Mouse (Mus musculus) forebrain, postnatal 0 days (tissue): ENCODE data around the gene Smim13. TPM values are rescaled to one million over a fixed set of nuclear protein-coding genes. Genes with fewer than 3 reads are reported as not detected.

ENCODE experiments used
- ATAC-seq: fragments of 200-750 bp; cut with Nextera tagmentation; 2 replicates; pipeline ENCODE4 v1.8.0; 2017; ENCODE audit warnings: mild to moderate bottlenecking, moderate library complexity
- DNase-seq: peaks from one replicate; pipeline ENCODE4 v3.0.0-alpha.2; 2015
- H3K27ac ChIP-seq: fragments of 300-500 bp; sonication (generic); 2 replicates; pipeline ENCODE4 v1.5.1; 2014; ENCODE audit warnings: low read depth, mild to moderate bottlenecking, antibody characterized with exemption, low read length, moderate library complexity, mixed read lengths
- H3K27me3 ChIP-seq: fragments of 300-500 bp; sonication (generic); 2 replicates; pipeline ENCODE4 v1.6.1; 2014; ENCODE audit warnings: mild to moderate bottlenecking, low read length, mixed read lengths; ENCODE audit not compliant: insufficient read depth
- H3K36me3 ChIP-seq: fragments of 300-500 bp; sonication (generic); 2 replicates; pipeline ENCODE4 v1.6.1; 2014; ENCODE audit warnings: mild to moderate bottlenecking, moderate library complexity; ENCODE audit not compliant: insufficient read depth
- H3K4me1 ChIP-seq: fragments of 300-500 bp; sonication (generic); 2 replicates; pipeline ENCODE4 v1.6.1; 2014; ENCODE audit warnings: antibody characterized with exemption; ENCODE audit not compliant: insufficient read depth
- H3K4me2 ChIP-seq: fragments of 300-500 bp; sonication (generic); 2 replicates; pipeline ENCODE4 v1.6.1; 2014; ENCODE audit warnings: low read depth, mild to moderate bottlenecking, moderate library complexity
- H3K4me3 ChIP-seq: fragments of 300-500 bp; sonication (generic); 2 replicates; pipeline ENCODE4 v1.5.1; 2014; ENCODE audit warnings: low read depth, low read length, mixed read lengths
- H3K9ac ChIP-seq: fragments of 300-500 bp; sonication (generic); 2 replicates; pipeline ENCODE4 v1.6.1; 2014; ENCODE audit warnings: mild to moderate bottlenecking
- H3K9me3 ChIP-seq: fragments of 300-500 bp; sonication (generic); 2 replicates; pipeline ENCODE4 v1.6.1; 2016; ENCODE audit warnings: low read length
- CTCF ChIP-seq: sonication (generic); IDR thresholded peaks from 2 replicates; pipeline ENCODE4 v1.5.1; 2016; ENCODE audit warnings: antibody characterized with exemption, control low read depth, low read depth
- WGBS: fragments of 180-500 bp; shearing (Covaris S2); extraction: QIAGEN DNeasy Blood & Tissue Kit; methylation state at CpG from one replicate; pipeline ENCODE4 v1.1.7; 2014; 5-methylcytosine and 5-hydroxymethylcytosine counted together
- polyA plus RNA-seq: library from polyadenylated mRNA; unstranded; fragments of >200 nt; fragmentation: Nextera tagmentation; extraction: Ambion mirVana; gene quantifications from 2 replicates; pipeline ENCODE4 v1.2.1, GENCODE M21; 2015
- total RNA-seq: library from RNA; depleted of rRNA; stranded (reverse); fragments of >200 nt; gene quantifications from 2 replicates; pipeline ENCODE4 v1.2.3, GENCODE M21; 2014

Gene Smim13
- total and polyA plus RNA-seq, 2 experiments from 2014 or later, result 28.1 to 58.1 TPM

GRCm38 (mm10) chr13:41285448-41285847 lies 35.8 kb downstream of the Smim13 start:
- 83% methylated on average over 4 of the region's 4 CpGs for WGBS
- H3K27ac ChIP-seq, result no peak overlapping the region
- no peak overlapping the region for H3K4me2 ChIP-seq
- no peak overlapping the region for H3K9ac ChIP-seq
- DNase-seq (no peak), ATAC-seq (no peak)
- H3K36me3 ChIP-seq, result no peaks in the 10 kb centered on the region
- TF ChIP-seq CTCF, result no peak
- H3K27me3 ChIP-seq, result no peaks in the 10 kb centered on the region
- H3K9me3 ChIP-seq, result no peaks in the 10 kb centered on the region
- no peaks in the 10 kb centered on the region for H3K4me1 ChIP-seq
- H3K4me3 ChIP-seq, result no peak overlapping the region

GRCm38 (mm10) chr13:41286285-41286684 lies 36.6 kb downstream of the Smim13 start:
- DNase-seq, result no peak

GRCm38 (mm10) chr13:41291466-41291974 lies 41.9 kb downstream of the Smim13 start:
- H3K9me3 ChIP-seq, result no peaks in the 10 kb centered on the region
- H3K27me3 ChIP-seq, result no peaks in the 10 kb centered on the region
- TF ChIP-seq CTCF, result no peak
- ATAC-seq (no peak), DNase-seq (no peak)
- H3K9ac ChIP-seq, result no peak overlapping the region
- no peak overlapping the region for H3K4me3 ChIP-seq
- H3K4me2 ChIP-seq, result no peak overlapping the region
- 83% methylated on average over 4 of the region's 4 CpGs for WGBS
- H3K36me3 ChIP-seq, result no peaks in the 10 kb centered on the region
- no peak overlapping the region for H3K27ac ChIP-seq
- H3K4me1 ChIP-seq, result no peaks in the 10 kb centered on the region

More at GRCm38 (mm10) chr13:41286285-41286684, 36.6 kb downstream of the Smim13 start:
- no peak for TF ChIP-seq CTCF
- ATAC-seq, result no peak
- Histone ChIP-seq H3K36me3 (no peaks in the 10 kb centered on the region), H3K27ac (no peak overlapping the region), H3K4me3 (no peak overlapping the region), H3K9me3 (no peaks in the 10 kb centered on the region), H3K9ac (no peak overlapping the region), H3K4me2 (no peak overlapping the region), H3K4me1 (no peaks in the 10 kb centered on the region), H3K27me3 (no peaks in the 10 kb centered on the region)
- WGBS, result 54% methylated on average over 3 of the region's 3 CpGs

GRCm38 (mm10) chr13:41293595-41293994 lies 44.0 kb downstream of the Smim13 start:
- WGBS, result 56% methylated on average over 5 of the region's 5 CpGs
- H3K4me2 ChIP-seq, result no peak overlapping the region
- H3K36me3 ChIP-seq, result no peaks in the 10 kb centered on the region
- DNase-seq (no peak), ATAC-seq (no peak)
- no peaks in the 10 kb centered on the region for H3K4me1 ChIP-seq
- no peak overlapping the region for H3K9ac ChIP-seq
- H3K4me3 ChIP-seq, result no peak overlapping the region
- H3K27me3 ChIP-seq, result no peaks in the 10 kb centered on the region
- no peaks in the 10 kb centered on the region for H3K9me3 ChIP-seq
- TF ChIP-seq CTCF, result no peak
- H3K27ac ChIP-seq, result no peak overlapping the region

- Histone ChIP-seq H3K27ac (no peak overlapping the region), H3K9ac (no peak overlapping the region), H3K4me2 (no peak overlapping the region), H3K27me3 (no peaks in the 10 kb centered on the region), H3K4me3 (no peak overlapping the region), H3K9me3 (no peaks in the 10 kb centered on the region), H3K4me1 (no peaks in the 10 kb centered on the region), H3K36me3 (no peaks in the 10 kb centered on the region)
- no peak for TF ChIP-seq CTCF
- DNase-seq, result no peak
- ATAC-seq, result no peak
- 89% methylated on average over 6 of the region's 6 CpGs for WGBS
Observed at GRCm38 (mm10) chr13:41295886-41296285, 46.2 kb downstream of the Smim13 start.

GRCm38 (mm10) chr13:41296396-41296795 lies 46.8 kb downstream of the Smim13 start:
- no peaks in the 10 kb centered on the region for H3K27me3 ChIP-seq
- no peaks in the 10 kb centered on the region for H3K4me1 ChIP-seq
- DNase-seq, result no peak
- no peaks in the 10 kb centered on the region for H3K36me3 ChIP-seq
- no peaks in the 10 kb centered on the region for H3K9me3 ChIP-seq
- no peak for TF ChIP-seq CTCF
- H3K4me3 ChIP-seq, result no peak overlapping the region
- H3K9ac ChIP-seq, result no peak overlapping the region
- H3K27ac ChIP-seq, result no peak overlapping the region
- no peak for ATAC-seq
- 86% methylated on average over 10 of the region's 10 CpGs for WGBS
- H3K4me2 ChIP-seq, result no peak overlapping the region

GRCm38 (mm10) chr13:41298533-41298932 lies 48.9 kb downstream of the Smim13 start:
- no peak overlapping the region for H3K27ac ChIP-seq
- no peak for ATAC-seq
- no peak overlapping the region for H3K4me3 ChIP-seq
- WGBS, result 55% methylated on average over 2 of the region's 2 CpGs
- H3K9me3 ChIP-seq, result no peaks in the 10 kb centered on the region
- peak; percentile 3; the same call in 1 of the 2 replicates for TF ChIP-seq CTCF
- H3K36me3 ChIP-seq, result no peaks in the 10 kb centered on the region
- no peak overlapping the region for H3K4me2 ChIP-seq
- H3K9ac ChIP-seq, result no peak overlapping the region
- H3K27me3 ChIP-seq, result no peaks in the 10 kb centered on the region
- DNase-seq, result no peak
- no peaks in the 10 kb centered on the region for H3K4me1 ChIP-seq
